Mouse (Mus musculus) C2C12 (cell line): ENCODE data around the gene Ptprt. TPM values are rescaled to one million over a fixed set of nuclear protein-coding genes. Genes with fewer than 3 reads are reported as not detected.

Experiments used
- H3K27me3 ChIP-seq: one replicate; pipeline ENCODE4 v1.6.1; 2011; ENCODE audit not compliant: control insufficient read depth, insufficient read depth, insufficient read length
- H3K36me3 ChIP-seq: one replicate; pipeline ENCODE4 v1.6.1; 2011; ENCODE audit not compliant: control insufficient read depth, insufficient read depth
- H3K4me3 ChIP-seq: one replicate; pipeline ENCODE4 v1.5.1; 2011; ENCODE audit warnings: mild to moderate bottlenecking, control low read depth; ENCODE audit not compliant: poor library complexity, insufficient read depth, severe bottlenecking
- H3K79me2 ChIP-seq: one replicate; pipeline ENCODE4 v1.6.1; 2011; ENCODE audit not compliant: control insufficient read depth, insufficient read depth
- H3K79me3 ChIP-seq: one replicate; pipeline ENCODE4 v1.6.1; 2011; ENCODE audit warnings: low read depth, control low read depth
- H3ac ChIP-seq: one replicate; pipeline ENCODE3; 2011; ENCODE audit warnings: low read depth; ENCODE audit not compliant: control insufficient read depth, insufficient read length
- CEBPB ChIP-seq: IDR thresholded peaks from one replicate; pipeline ENCODE4 v1.6.1; 2011; ENCODE audit warnings: low read depth, mild to moderate bottlenecking, control low read depth, moderate library complexity
- CTCF ChIP-seq: IDR thresholded peaks from one replicate; pipeline ENCODE4 v1.5.1; 2011; ENCODE audit not compliant: control insufficient read depth, insufficient read depth, insufficient read length
- FOSL1 ChIP-seq: IDR thresholded peaks from one replicate; pipeline ENCODE4 v1.8.0; 2011; ENCODE audit warnings: mild to moderate bottlenecking, low read length; ENCODE audit not compliant: poor library complexity, insufficient read depth, severe bottlenecking
- MAX ChIP-seq: IDR thresholded peaks from one replicate; pipeline ENCODE4 v1.6.1; 2011; ENCODE audit warnings: mild to moderate bottlenecking, control low read depth
- MYOD1 ChIP-seq: IDR thresholded peaks from one replicate; pipeline ENCODE4 v1.6.1; 2011; ENCODE audit warnings: low read depth; ENCODE audit not compliant: control insufficient read depth, insufficient read length
- MYOG ChIP-seq: IDR thresholded peaks from one replicate; pipeline ENCODE4 v1.6.1; 2011; ENCODE audit not compliant: control insufficient read depth, insufficient read length; ENCODE audit errors: extremely low read depth
- USF1 ChIP-seq: IDR thresholded peaks from one replicate; pipeline ENCODE4 v1.6.1; 2011; ENCODE audit warnings: low read depth, mild to moderate bottlenecking, control low read depth, moderate library complexity
- polyA plus RNA-seq: library from polyadenylated mRNA; unstranded; fragments of >200 nt; fragmentation: generic; extraction: Trizol; gene quantifications from one replicate; pipeline ENCODE4 v1.2.1, GENCODE M21; 2012; ENCODE audit warnings: missing spikeins

Gene Ptprt
- polyA plus RNA-seq, 1 experiment, result not detected

DNA sequence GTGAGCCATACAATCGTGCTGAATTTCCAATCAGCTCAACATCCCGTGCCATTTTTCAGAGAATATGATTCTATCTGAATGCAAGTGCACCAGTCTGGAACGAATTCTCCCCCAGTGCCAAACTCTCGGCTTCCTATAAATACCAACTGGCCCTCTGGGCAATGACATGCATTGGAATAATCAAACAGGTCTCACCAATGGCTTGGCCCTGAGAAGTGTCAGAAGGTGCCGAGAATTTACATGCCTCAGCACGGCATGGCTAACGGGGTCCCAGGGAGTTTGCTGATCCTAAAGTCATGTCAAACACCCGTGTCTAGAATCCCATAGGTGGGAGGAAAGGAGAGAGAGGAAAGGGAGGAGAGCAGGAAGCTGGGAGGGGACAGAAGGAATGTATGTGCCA is 251.7 kb downstream of the Ptprt start:
- Histone ChIP-seq H3K79me2 (no peaks in the 10 kb centered on the region), H3K4me3 (no peak overlapping the region)
- TF ChIP-seq CTCF, result no peak
- TF ChIP-seq FOSL1, result no peak
- no peak for TF ChIP-seq MYOG
- no peak for TF ChIP-seq CEBPB
- no peak for TF ChIP-seq MAX
- no peak for TF ChIP-seq MYOD1
- no peak for TF ChIP-seq USF1

DNA sequence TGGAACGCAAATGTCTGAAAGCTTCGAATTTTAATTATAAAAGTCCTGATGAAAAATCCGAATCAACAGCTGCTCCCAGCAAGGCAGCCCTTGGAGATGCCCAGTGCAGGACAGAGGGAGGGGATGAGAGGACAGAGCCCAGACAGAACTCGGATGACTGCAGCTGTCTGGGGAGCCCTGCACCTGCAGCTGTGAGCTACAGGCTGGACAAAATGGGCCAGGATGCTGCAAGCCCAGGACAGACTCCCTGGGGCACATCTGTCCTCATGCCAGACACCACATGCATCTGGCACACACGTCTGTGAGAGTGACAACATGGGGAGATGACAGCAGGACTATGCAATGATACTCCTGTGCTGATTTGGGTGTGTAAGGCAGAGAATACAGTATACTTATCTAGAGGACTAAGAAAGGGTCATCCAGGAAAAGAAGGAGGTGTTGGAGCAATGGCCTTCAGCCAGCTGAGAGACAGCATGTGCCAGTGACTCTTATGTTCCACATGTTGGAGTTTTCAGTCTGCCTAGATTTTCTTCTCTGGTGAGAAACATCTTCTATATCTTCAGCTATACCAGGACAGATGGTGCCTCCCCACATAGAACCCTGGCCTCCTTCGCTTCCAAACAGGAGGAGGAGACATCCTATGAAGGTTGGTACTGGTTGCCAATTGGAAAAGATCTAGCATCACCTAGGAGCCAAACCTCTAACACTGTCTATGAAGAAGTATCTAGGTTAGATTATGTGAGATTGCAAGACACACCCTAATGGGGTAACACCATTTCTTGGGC is 259.4 kb downstream of the Ptprt start:
- Histone ChIP-seq H3K4me3 (no peak overlapping the region), H3K27me3 (no peaks in the 10 kb centered on the region), H3K79me2 (no peaks in the 10 kb centered on the region), H3ac (no peak overlapping the region), H3K79me3 (no peaks in the 10 kb centered on the region), H3K36me3 (no peaks in the 10 kb centered on the region)
- no peak for TF ChIP-seq MYOD1
- TF ChIP-seq CTCF, result no peak
- no peak for TF ChIP-seq USF1
- no peak for TF ChIP-seq MYOG
- no peak for TF ChIP-seq MAX
- TF ChIP-seq CEBPB, result no peak
- no peak for TF ChIP-seq FOSL1

More for the DNA sequence above, 251.7 kb downstream of the Ptprt start:
- Histone ChIP-seq H3K27me3 (no peaks in the 10 kb centered on the region), H3K79me3 (no peaks in the 10 kb centered on the region), H3K36me3 (no peaks in the 10 kb centered on the region), H3ac (no peak overlapping the region)

DNA sequence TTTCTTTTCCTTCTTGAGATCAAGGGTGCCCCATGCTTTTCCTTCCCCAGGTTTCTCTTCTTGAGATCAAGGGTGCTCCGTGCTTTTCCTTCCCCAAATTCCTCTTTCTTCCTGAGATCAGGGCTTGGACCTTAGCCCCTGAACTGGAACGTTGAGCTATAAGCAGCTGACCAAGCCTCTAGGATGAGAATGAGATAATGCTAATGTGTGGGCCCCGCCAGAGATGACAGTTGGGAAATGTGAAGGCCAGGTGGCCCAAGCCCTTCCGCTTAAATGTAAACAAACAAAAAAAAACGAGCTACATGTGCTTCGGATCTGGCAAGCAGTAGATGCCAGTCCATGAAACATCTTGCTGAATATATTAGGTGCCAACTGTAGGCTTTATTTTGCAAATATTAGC is 266.3 kb downstream of the Ptprt start:
- no peaks in the 10 kb centered on the region for H3K27me3 ChIP-seq
- H3ac ChIP-seq, result no peak overlapping the region
- TF ChIP-seq MAX, result no peak
- no peak for TF ChIP-seq USF1
- no peak for TF ChIP-seq FOSL1
- TF ChIP-seq MYOG, result no peak
- no peak for TF ChIP-seq MYOD1
- TF ChIP-seq CEBPB, result no peak
- TF ChIP-seq CTCF, result no peak
- H3K79me3 ChIP-seq, result no peaks in the 10 kb centered on the region
- H3K4me3 ChIP-seq, result no peak overlapping the region
- no peaks in the 10 kb centered on the region for H3K79me2 ChIP-seq
- no peaks in the 10 kb centered on the region for H3K36me3 ChIP-seq

DNA sequence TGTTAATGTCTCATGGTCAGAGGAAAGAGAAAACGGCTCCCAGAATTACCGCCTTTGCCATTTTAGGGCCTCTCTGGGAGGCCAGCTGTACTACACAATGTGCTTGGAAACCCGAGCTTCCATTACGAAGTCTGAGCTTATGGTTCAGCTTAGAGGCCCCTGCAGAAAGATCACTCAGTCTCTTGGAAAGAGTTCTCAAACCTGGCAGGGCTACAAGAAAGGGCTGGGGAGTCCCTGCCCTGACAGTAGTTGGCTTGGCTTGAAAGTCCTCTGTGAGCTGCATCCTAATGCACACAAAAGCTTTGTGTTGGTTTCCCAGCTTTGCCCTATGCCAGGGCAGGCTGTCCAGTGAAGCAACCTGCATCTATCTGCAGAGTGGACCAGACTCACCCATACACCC is 269.1 kb downstream of the Ptprt start:
- no peaks in the 10 kb centered on the region for H3K79me2 ChIP-seq
- H3K79me3 ChIP-seq, result no peaks in the 10 kb centered on the region
- no peaks in the 10 kb centered on the region for H3K36me3 ChIP-seq
- H3ac ChIP-seq, result no peak overlapping the region
- no peaks in the 10 kb centered on the region for H3K27me3 ChIP-seq
- no peak overlapping the region for H3K4me3 ChIP-seq
- TF ChIP-seq FOSL1 (no peak), CEBPB (no peak), MYOG (no peak), CTCF (no peak), MAX (no peak), USF1 (no peak), MYOD1 (no peak)

DNA sequence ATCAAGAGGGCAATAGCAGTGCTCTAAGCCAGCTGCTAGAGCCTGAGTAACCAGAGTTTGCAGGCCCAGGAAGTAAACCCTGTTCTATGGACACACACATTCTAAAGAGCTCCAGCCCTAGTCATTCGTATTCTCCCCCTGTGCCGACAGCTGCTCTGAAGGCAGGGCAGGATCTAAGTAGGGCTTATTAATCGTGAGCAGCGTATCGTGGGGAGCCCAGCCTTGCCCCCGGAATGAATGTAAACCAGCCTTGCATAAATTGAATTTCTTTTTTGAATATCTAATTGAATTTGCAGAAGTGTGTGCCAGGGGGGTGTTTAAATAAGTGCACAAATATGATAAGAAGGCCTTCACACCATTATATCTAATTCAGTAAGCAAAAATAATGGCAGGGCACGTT is 283.6 kb downstream of the Ptprt start:
- no peaks in the 10 kb centered on the region for H3K79me3 ChIP-seq
- no peaks in the 10 kb centered on the region for H3K27me3 ChIP-seq
- H3ac ChIP-seq, result no peak overlapping the region
- no peak for TF ChIP-seq MAX
- TF ChIP-seq MYOG, result no peak
- no peak for TF ChIP-seq CEBPB
- no peak for TF ChIP-seq FOSL1
- no peaks in the 10 kb centered on the region for H3K79me2 ChIP-seq
- H3K4me3 ChIP-seq, result no peak overlapping the region
- no peaks in the 10 kb centered on the region for H3K36me3 ChIP-seq

DNA sequence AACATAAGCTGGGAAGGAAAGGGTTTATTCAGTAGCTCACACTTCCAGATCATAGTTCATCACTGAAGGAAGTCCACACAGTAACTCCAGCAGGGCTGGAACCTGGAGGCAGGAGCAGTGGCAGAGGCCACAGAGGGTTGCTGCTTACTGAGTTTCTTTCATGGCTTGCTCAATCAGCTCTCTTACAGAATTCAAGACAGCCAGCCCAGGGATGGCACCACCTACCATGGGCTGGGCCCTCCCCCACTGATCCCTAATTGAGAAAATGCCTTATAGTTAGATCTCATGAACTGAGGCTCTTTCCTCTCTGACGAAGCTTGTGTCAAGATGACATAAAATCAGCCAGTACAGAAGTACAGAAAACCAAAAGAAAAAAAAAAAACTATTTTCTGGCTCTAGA is 311.9 kb downstream of the Ptprt start:
- H3K4me3 ChIP-seq, result no peak overlapping the region
- TF ChIP-seq USF1 (no peak), CEBPB (no peak), MYOG (no peak), MAX (no peak), CTCF (no peak), MYOD1 (no peak), FOSL1 (no peak)
- H3ac ChIP-seq, result no peak overlapping the region
- no peaks in the 10 kb centered on the region for H3K36me3 ChIP-seq
- no peaks in the 10 kb centered on the region for H3K79me2 ChIP-seq
- H3K27me3 ChIP-seq, result no peaks in the 10 kb centered on the region
- no peaks in the 10 kb centered on the region for H3K79me3 ChIP-seq
